ENCODE assay signal across 22 mouse cellular contexts in genomic region chr8:109085134-109085533, GRCm38 (mm10).
"Had no signal": no experiment of that assay in that cellular context is flagged by ENCODE, and none has a peak within 500 bp of the region (broad histone marks: within the 10 kb centered on the region; RNA-seq: fewer than 3 reads in every experiment).

No protein-coding gene starts in this region.

- ATAC-seq: intestine, embryonic 15.5 days; liver, postnatal 0 days; lung, postnatal 0 days; midbrain, embryonic 15.5 days had no signal

- H3K4me2 ChIP-seq: intestine, embryonic 15.5 days; limb, embryonic 12.5 days; limb, embryonic 15.5 days; liver, embryonic 11.5 days; lung, embryonic 14.5 days; midbrain, embryonic 12.5 days; midbrain, embryonic 15.5 days; neural tube, embryonic 12.5 days; neural tube, embryonic 15.5 days; stomach, embryonic 15.5 days had no signal

- H3K4me1 ChIP-seq: intestine, embryonic 15.5 days; limb, embryonic 15.5 days; midbrain, embryonic 12.5 days; midbrain, embryonic 15.5 days; neural tube, embryonic 12.5 days; neural tube, embryonic 15.5 days; stomach, embryonic 15.5 days had no signal

- H3K4me3 ChIP-seq: intestine, embryonic 15.5 days; limb, embryonic 12.5 days; limb, embryonic 15.5 days; midbrain, embryonic 12.5 days; midbrain, embryonic 15.5 days; neural tube, embryonic 12.5 days; neural tube, embryonic 15.5 days; stomach, embryonic 15.5 days had no signal

- H3K36me3 ChIP-seq: intestine, embryonic 15.5 days; limb, embryonic 12.5 days; limb, embryonic 15.5 days; midbrain, embryonic 12.5 days; midbrain, embryonic 15.5 days; neural tube, embryonic 12.5 days; neural tube, embryonic 15.5 days; stomach, embryonic 15.5 days had no signal

- H3K9ac ChIP-seq: intestine, embryonic 15.5 days; limb, embryonic 12.5 days; limb, embryonic 15.5 days; liver, embryonic 14.5 days; liver, postnatal 0 days; lung, embryonic 14.5 days; midbrain, embryonic 12.5 days; midbrain, embryonic 15.5 days; neural tube, embryonic 12.5 days; neural tube, embryonic 15.5 days; stomach, embryonic 15.5 days had no signal

- DNase-seq: kidney, adult 8-10 months; left cerebral cortex, postnatal 4 days; liver, postnatal 0 days; lung, embryonic 14.5 days; right cerebral cortex, adult 18-20 months; right cerebral cortex, postnatal 14 days; right cerebral cortex, postnatal 4 days; thymus, adult 2 months; thymus, postnatal 14 days; thymus, postnatal 4 days had no signal

- H3K27ac ChIP-seq: intestine, embryonic 15.5 days; limb, embryonic 12.5 days; limb, embryonic 15.5 days; liver, embryonic 14.5 days; macrophage; midbrain, embryonic 12.5 days; midbrain, embryonic 15.5 days; neural tube, embryonic 12.5 days; neural tube, embryonic 15.5 days; stomach, embryonic 15.5 days had no signal

- H3K9me3 ChIP-seq: intestine, embryonic 15.5 days; limb, embryonic 12.5 days; limb, embryonic 15.5 days; midbrain, embryonic 12.5 days; midbrain, embryonic 15.5 days; neural tube, embryonic 15.5 days; stomach, embryonic 15.5 days had no signal

- H3K27me3 ChIP-seq: intestine, embryonic 15.5 days; limb, embryonic 12.5 days; limb, embryonic 15.5 days; midbrain, embryonic 12.5 days; midbrain, embryonic 15.5 days; neural tube, embryonic 12.5 days; neural tube, embryonic 15.5 days; stomach, embryonic 15.5 days had no signal
